Mouse (Mus musculus): Measurements from ENCODE around the gene Ttll8. TPM values are rescaled to one million over a fixed set of nuclear protein-coding genes. Genes with fewer than 3 reads are reported as not detected.

Gene Ttll8
- total RNA-seq, 2 experiments from 2014 or later, result not detected

DNA sequence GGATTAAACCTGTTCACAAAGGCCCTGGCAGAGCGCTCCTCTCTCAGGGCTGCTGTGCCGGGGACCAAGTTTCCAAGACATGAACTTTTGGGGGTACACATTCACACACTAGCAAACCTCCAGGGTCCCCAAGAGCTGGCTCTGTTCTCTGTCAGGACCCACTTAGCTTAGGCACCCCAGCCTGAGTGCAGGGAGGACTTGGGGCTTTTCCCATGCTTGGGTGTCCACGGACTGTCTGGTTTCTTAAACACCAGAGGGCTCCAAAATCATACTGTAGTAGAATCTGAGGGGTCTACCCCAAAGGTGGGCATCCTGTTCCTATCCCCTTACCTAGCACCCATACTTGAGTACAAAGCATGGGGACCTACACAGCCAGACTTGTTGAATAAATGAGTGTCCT, 64.2 kb downstream of the Ttll8 start:
- ATAC-seq (replicated peaks; ENCODE audit: low FRiP score, poor library complexity, severe bottlenecking), result no peak

DNA sequence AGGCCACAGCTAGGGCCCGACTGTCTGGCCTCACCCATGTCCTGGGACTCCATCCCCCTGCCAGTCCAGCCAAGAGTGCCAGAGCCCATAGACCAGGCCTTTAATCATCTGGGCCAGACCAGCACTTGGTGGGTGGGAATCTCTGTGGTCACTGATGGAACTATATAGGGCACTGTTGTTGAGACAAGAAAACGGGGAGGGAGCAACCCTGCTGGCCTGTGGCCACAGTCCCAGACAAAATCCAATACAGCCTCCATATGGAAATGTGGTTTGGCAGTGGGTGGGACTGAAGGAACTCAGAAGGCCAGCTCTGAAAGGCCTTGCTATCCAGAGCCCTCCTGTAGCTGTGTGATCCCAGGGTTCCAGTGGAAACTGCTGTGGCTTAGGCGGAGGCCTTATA, 65.2 kb downstream of the Ttll8 start:
- no peak for ATAC-seq (replicated peaks; ENCODE audit: low FRiP score, poor library complexity, severe bottlenecking)

DNA sequence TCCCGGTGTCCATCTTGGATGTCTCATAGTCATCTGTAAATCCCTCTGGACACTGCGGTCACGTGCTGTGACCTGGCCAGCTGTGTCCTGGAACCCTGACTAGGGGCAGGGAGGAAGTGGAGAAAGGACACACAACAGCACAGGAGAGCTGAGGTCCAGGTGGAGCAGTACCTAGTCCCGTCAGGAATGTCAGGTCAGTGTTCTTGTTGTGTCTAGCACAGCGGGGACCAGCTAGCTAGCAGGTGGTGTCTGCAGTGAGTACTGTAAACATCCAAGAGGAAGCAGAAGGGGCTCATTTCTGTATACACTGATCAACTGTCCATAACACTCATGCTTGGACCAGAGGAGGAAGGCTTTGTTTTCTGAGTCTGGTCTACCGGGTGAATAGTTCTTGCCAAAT, 68.8 kb downstream of the Ttll8 start:
- ATAC-seq (replicated peaks; ENCODE audit: low FRiP score, poor library complexity, severe bottlenecking), result no peak

DNA sequence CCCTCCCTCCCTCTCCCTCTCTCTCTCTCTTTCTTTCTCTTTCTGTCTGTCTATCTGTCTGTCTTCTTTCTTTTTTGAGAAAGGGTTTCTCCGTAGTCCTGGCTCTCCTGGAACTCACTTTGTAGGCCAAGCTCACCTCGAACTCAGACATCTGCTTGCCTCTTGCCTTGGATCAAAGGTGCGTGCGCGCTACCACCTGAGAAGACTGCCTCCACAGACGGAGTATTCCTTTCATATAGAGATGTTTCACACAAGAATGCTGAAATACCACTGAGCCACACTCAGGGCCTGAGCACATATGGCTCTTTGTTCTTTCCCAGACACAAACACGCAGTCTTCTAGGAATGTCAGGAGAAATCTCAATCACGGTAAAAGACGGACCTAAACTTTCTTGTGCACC, 70.9 kb downstream of the Ttll8 start:
- ATAC-seq (replicated peaks; ENCODE audit: low FRiP score, poor library complexity, severe bottlenecking), result no peak

DNA sequence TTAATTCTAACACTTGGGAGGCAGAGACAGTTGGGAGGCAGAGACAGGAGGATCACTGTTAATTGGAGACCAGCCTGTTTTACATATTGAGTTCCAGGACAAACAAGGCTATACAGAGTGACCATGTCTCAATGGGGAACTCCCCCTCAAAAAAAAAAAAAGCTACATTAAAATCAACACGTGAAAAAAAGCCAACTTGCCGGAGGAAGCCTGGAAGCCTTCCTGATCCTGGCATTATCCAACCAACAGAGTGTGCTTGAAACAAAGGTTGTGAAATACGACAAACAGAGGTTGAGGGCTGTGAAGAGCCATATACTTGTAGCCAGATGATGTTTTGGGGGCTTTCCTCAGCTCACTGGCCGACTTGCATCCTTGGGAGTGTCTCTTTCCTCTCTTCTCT, 71.4 kb downstream of the Ttll8 start:
- no peak for ATAC-seq (replicated peaks; ENCODE audit: low FRiP score, poor library complexity, severe bottlenecking)

DNA sequence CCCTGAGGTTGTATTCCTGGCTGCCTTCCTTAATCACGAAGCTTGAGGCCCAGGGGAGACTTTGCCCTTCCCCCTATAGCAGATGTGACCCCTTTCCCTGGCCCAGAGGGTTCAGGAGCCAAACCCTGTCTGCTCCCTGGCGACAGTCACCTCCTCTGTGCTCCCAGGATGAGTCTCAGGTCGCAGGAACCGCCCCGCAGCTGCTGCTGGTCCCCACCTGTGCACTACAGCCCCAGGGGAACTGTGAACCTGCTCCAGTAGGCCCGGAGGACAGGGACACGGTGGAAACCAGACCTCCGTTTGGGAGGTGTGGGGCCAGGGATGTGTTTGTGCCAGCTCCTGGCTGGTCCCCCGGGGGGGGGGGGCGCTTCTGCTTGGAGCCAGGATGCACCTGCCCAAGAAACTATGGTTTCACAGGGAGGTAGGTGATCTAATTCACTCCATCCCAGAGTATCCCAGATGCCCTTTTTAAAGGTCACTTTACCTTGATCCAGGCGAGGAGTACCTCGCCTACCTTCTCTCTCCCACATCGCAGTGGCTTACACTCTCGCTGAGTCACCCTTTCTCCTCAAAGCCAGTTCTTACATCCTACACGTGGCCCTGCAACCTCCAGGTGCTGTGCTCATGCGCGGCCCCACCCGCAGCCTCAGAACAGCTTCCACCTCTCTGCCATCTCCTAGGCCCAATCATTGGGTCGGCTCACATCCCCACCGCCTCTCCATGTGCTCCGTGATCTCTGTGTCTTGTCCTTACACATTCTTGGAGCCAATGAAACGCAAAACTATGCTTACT, 72.8 kb downstream of the Ttll8 start:
- no peak for ATAC-seq (replicated peaks; ENCODE audit: low FRiP score, poor library complexity, severe bottlenecking)

DNA sequence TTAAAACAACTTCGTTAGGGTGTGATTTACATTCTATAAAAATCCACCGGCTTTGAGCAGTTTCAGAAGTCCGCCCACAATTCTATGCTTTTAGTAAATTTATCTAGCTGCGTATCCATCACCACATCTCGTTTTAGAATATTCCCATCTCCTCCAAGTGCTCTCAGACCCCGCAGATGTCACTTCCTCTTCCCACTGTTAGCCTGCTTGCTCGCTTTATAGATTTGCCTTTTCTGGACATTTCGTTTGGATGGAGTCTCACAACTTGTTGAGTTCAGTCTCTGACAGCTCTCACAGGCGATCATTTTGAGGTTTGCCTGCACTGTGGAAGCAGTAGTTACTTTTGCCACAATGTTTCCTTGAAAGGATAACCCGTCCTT, 77.2 kb downstream of the Ttll8 start:
- no peak for ATAC-seq (replicated peaks; ENCODE audit: low FRiP score, poor library complexity, severe bottlenecking)

DNA sequence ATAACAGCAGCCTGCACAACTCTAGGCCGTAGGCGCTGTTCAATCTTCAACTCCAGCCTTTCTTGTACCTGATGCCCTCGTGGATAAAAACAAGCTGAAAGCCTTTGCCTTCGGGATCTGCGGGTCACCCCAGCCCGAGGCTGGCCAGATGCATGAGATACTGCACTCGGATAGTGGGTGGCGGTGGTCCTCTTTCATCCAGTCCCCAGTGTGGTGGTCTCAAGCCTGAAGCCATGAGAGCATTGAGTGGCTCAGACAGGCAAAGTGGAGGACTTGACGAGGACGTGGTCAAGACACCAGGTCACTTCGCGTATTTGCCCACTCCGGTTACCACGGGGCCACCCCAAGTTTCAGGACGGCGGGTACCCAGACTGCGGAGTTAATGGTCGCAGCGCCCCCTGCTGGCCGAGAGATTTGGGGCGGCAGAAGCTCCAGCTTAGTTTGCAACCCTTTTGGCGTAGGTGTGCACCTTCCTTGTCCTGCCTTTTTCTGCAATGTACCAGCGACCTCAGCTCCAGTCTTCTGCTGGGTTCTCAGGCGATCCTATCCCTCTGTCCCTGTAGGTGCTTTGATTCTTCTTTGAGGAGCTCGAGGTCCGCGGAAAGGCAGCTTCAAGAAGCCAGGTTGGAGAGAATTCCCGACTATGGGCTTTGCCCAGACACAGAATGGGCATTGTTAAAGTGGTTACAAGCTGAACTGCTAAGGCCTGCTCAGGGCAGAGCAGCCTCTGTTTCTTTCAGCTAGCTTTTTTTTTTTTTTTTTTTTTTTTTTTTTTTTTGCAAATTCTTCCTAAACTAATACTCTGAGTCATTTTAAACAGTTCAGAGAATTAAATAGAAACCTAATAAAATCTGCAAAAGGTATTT, 77.8 kb downstream of the Ttll8 start:
- peak; percentile 77 for ATAC-seq (replicated peaks; ENCODE audit: low FRiP score, poor library complexity, severe bottlenecking)

DNA sequence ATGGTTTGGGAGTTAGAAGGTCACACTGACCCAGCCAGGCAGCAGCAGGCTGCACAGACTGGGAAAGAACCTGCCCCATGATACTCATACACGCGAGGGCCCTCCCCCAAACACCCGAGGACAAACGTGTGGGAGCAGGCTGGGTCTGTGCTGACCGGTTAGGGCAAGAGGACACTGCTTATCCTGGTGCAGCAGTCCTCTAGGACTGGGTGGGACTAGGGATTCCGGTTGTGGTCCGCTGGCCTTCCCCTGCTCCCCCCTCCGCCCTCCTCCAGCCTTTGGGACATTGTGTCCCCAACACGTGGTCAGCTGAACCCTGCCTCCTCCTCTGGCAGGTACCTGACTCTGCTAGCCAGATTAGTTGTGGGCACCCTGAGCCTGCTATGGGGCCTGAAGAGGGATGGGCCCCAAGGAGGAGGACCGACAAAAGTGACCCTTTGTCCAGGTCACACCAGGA, 78.6 kb downstream of the Ttll8 start:
- ATAC-seq (replicated peaks; ENCODE audit: low FRiP score, poor library complexity, severe bottlenecking), result no peak

DNA sequence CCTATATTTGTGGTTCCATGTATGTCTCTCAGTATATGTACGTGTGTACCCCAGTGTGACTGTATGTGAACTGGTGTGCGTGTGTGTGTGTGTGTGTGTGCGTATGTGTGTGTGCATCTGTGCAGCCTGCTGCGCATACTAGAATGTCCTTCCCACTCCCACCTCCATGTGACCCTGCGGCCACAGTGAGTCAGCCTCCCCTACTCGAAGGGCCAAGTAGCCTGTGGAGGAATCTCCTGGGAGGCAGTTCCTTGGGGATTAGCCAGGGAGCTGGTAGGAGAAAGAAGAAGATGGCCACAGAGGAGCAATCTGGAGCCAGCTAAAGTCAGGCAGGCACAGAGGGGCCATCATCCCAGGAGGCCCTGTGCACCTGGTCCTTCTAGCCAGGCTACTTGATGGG, 79.7 kb downstream of the Ttll8 start:
- no peak for ATAC-seq (replicated peaks; ENCODE audit: low FRiP score, poor library complexity, severe bottlenecking)

DNA sequence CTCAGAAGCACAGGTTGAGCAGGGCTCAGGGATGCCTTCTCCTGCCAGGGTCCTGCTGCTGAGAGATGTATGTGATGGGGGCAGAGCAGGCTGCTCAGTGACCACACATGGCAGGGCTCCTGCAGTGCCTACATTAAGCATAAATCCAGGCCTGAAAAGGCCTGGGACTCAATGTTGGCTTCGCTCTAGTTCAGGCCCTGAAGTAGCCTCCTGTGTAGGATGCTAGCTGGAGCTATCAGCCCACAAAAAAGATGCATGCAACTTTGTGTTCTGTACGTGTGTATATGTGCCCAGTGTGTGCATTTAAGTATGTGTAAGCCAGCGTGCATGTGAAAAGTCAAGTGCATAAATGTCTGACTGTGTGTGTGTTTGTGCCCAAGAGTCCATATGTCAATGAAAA, 80.2 kb downstream of the Ttll8 start:
- ATAC-seq (replicated peaks; ENCODE audit: low FRiP score, poor library complexity, severe bottlenecking), result no peak

DNA sequence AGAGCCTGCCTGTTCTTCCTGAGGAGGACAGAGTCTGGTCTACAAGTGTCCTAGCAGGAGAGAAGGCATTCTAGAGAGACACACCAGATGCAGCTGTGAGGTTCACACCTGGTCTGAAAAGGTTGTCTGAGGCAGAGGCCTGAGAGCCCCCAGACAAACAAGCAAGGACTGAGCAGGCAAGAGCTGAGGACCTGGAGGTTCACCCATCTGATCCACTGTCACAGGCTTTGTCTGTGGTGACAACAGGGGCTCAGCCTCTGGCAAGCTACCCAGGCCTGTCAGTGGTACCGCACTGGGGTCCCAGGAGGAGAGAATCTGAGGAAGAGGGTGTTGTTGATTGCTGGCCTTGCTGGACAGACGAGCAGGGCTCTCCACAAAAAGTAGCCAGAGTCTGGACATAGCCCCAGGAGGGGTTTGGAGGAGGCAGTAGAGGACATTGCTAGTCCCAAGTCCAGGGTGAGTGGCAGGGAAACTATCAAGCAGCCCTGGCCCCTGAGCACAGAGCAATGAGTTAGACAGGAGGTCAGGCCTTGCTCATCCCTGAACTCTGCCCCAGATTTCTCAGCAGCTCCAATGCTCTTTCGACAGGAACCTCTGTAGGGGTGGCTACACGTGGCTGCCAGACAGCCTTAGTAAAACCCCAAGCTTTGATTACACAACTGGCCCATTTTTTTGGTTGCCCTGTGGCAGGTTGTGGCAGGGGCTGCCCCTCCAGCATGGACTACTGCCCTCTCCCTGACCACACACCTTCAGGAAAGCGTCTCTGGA, 83.6 kb downstream of the Ttll8 start:
- no peak for ATAC-seq (replicated peaks; ENCODE audit: low FRiP score, poor library complexity, severe bottlenecking)

DNA sequence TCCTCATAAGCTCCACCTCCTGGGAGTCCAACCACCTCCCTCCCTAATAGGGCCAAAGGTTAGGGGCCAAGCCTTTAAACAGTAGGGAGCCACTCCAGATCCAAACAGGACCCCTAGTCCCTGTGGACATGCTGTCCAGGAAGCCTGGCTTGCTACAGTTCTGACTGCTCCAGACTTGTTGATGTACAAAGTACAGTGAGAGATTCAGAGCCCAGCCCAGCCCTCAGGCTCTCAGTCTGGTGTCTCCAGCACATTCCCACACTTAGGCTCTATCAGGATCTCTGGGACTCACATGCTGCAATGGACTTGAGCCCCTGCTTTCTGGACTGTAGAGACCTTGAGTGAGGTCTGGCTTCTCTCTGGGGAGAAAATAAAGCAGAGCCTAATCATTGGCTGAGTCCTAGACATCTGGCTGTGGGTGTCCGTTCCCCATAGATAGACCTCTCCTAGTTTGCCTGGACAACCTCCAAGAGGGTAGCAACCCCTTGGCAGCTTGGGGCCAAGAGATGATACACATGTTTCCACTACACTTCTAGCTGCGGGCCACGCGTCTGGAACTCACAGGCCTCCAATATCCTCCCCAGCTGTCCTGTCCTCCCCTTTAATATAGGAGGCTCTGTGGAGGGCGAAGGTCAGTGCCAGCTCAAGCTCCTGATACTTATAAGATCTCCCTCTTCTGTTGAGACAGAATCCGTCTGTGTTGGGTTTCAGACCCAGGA, 86.0 kb downstream of the Ttll8 start:
- no peak for ATAC-seq (replicated peaks; ENCODE audit: low FRiP score, poor library complexity, severe bottlenecking)

DNA sequence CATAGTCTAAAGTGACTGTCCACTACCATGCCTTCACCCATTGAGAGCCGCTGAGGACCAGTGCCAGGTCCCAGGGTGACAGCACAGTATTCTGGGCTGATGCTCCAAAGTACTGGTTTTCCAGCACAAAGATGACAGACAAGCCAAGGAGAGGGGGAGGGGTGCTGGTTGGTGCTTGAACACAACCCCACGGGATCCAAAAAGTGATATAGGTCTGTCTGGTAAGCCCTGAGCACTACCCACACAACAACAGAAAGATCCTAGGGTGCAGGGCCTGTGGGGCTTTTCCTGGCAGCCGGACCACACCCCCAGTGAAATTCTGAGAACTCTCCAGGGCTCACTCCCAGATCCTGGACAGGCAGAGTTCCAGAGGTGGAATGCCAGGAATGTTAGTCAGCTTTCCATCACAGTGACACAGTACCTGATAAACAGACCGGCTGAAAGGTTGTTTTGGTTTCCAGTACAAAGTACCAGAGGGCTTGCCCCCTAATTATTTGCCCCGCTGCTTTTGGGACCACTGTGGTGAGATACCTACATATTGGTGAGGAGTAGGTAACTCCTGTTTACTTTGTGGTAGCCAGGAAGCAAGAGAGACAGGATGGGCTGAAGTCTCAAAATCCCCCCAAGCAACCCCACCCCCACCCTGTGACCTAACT, 86.7 kb downstream of the Ttll8 start:
- no peak for ATAC-seq (replicated peaks; ENCODE audit: low FRiP score, poor library complexity, severe bottlenecking)

DNA sequence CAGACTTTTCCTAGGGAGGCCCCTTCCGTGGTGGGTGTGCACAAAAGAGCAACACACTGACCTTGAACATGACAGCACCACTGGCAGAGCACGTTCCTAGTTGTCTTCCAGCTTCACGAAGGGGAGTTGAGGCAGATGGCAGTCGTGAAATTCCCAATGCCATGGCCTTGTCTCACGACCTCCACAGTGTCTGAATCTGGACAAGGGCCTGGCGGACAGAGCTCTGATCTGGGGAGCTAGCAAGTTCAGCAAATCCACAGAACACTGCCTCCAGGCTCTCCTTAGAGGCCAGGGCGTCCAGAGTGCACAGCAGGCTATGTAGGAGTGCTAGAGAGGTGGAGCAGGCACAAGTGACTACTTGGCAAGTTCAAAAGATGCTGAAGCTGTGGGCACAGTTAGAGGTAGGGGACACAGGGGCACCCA, 87.3 kb downstream of the Ttll8 start:
- no peak for ATAC-seq (replicated peaks; ENCODE audit: low FRiP score, poor library complexity, severe bottlenecking)

DNA sequence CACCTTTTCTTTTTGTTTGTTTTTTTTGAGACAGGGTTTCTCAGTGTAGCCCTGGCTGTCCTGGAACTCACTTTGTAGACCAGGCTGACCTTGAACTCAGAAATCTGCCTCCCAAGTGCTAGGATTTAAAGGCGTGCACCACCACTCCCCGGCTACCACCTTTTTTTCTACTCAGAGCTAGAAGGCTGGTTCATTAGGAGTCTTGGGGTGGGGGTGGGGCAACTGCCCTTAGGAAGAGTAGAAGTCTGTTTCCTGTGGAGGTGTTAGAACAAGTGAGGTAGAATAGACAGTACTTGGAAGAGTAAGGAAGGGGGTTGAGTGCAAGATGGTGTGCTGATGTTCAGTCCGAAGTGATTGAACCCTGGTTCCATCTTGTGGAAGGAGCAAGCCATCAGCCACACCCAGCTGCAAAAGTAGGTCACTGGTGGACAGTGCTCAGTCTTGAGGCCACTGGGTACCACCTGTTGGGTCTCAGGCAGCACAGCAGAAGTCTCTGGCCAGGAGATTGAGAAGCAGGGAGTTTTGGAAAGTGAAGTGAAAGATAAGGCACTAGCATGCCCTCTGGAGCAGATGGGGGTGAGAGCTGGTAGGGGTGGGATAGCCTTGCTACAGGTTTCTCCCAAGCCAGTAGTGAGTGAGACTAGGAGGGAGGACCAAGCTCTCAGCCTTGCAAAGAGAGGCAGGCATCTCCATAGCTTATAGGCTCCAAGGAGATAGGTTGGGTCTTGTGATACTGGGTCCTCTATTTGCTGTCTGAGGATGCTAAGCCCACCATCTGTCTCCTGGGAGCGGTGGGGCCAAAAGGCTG, 88.1 kb downstream of the Ttll8 start:
- ATAC-seq (replicated peaks; ENCODE audit: low FRiP score, poor library complexity, severe bottlenecking), result no peak

DNA sequence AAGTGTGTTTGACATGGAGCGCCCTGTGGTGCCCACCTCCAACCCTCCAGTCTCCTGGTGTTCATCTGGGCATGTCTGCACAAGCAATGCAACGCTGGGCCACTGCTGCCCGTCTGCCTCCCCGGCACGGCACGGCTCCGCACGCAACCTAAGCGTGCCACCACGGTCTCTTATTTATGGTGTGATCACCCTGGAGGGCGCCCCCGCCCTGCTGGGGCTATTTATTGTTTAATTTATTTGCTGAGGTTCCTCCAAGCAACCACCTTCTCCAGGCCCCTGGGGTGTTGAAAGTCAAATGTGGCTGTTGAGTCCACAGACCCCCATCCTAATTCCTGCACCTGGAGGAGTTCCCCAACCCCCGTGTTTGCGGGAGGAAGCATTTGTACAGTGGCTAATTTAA, 89.2 kb downstream of the Ttll8 start:
- no peak for ATAC-seq (replicated peaks; ENCODE audit: low FRiP score, poor library complexity, severe bottlenecking)

DNA sequence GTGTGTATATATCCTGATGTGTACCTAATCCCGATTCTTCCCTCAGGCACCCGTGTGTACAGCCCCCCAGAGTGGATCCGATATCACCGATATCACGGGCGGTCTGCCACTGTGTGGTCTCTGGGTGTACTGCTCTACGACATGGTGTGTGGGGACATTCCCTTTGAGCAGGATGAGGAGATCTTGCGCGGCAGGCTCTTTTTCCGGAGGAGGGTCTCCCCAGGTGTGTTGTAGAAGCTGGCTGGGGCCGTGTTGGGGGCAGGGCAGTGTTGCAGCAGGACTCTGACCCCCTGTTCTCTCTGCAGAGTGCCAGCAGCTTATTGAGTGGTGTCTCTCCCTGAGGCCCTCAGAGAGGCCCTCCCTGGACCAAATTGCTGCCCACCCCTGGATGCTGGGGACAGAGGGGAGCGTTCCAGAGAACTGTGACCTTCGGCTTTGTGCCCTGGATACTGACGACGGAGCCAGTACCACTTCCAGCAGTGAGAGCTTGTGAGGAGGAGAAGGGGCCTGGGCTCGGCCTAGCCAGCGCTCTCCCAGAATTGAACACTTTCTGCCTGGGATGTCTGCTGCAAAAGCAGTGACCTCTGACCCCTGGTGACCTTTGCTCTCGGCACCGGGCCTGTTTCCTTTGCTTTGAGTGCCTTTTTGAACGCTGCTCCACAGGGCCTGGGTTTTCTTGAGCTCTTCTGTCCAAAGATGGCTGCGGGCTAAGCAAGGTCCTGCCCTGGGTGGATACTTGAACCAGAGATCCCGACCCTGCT, 89.8 kb downstream of the Ttll8 start:
- no peak for ATAC-seq (replicated peaks; ENCODE audit: low FRiP score, poor library complexity, severe bottlenecking)

Measured in erythroid progenitor cell, adult 5-6 weeks (primary cell).